Mouse (Mus musculus): ENCODE results near the gene Ccdc148. TPM values are rescaled to one million over a fixed set of nuclear protein-coding genes. Genes with fewer than 3 reads are reported as not detected.

Ccdc148 gene
- polyA plus RNA-seq, 1 experiment from 2014 or later = 8.0 TPM

GRCm38 (mm10) chr2:58844499-58844898, 316.0 kb downstream of the Ccdc148 start:
- no peaks in the 10 kb centered on the region for H3K36me3 ChIP-seq (ENCODE audit: control insufficient read depth, insufficient read depth, low read length)
- WGBS = 23% methylated on average over 10 of the region's 10 CpGs
- peak overlapping the region; percentile 25; the same call in 1 of the 2 replicates for H3K4me2 ChIP-seq (ENCODE audit: low read length)
- H3K4me3 ChIP-seq (ENCODE audit: low read depth, low read length) = no peak overlapping the region
- 0 out of 2 replicates have a peak, but pooled peaks have one; percentile 31 for ATAC-seq
- H3K9me3 ChIP-seq (replicated peaks; ENCODE audit: control insufficient read depth, low read length, poor library complexity, severe bottlenecking) = no peaks in the 10 kb centered on the region; the same call in 1 of the 2 replicates
- H3K4me1 ChIP-seq (ENCODE audit: control insufficient read depth, insufficient read depth, low read length) = no peaks in the 10 kb centered on the region
- no peak overlapping the region for H3K9ac ChIP-seq (ENCODE audit: low read depth, low read length)
- H3K27ac ChIP-seq (ENCODE audit: low read length) = no peak overlapping the region
- H3K27me3 ChIP-seq (ENCODE audit: control insufficient read depth, insufficient read depth, low read depth, low read length) = no peaks in the 10 kb centered on the region

- Histone ChIP-seq H3K4me3 (ENCODE audit: low read depth, low read length) (no peak overlapping the region), H3K9me3 (replicated peaks; ENCODE audit: control insufficient read depth, low read length, poor library complexity, severe bottlenecking) (no peaks in the 10 kb centered on the region; the same call in 1 of the 2 replicates), H3K36me3 (ENCODE audit: control insufficient read depth, insufficient read depth, low read length) (no peaks in the 10 kb centered on the region), H3K4me1 (ENCODE audit: control insufficient read depth, insufficient read depth, low read length) (no peaks in the 10 kb centered on the region), H3K4me2 (ENCODE audit: low read length) (no peak overlapping the region), H3K9ac (ENCODE audit: low read depth, low read length) (no peak overlapping the region), H3K27ac (ENCODE audit: low read length) (no peak overlapping the region), H3K27me3 (ENCODE audit: control insufficient read depth, insufficient read depth, low read depth, low read length) (no peaks in the 10 kb centered on the region)
- no peak for ATAC-seq
- WGBS = 91% methylated on average over 4 of the region's 4 CpGs
These were observed 318.0 kb downstream of the Ccdc148 start for GRCm38 (mm10) chr2:58842443-58842842.

- Histone ChIP-seq H3K9me3 (replicated peaks; ENCODE audit: control insufficient read depth, low read length, poor library complexity, severe bottlenecking) (no peaks in the 10 kb centered on the region; the same call in 1 of the 2 replicates), H3K4me3 (ENCODE audit: low read depth, low read length) (no peak overlapping the region), H3K36me3 (ENCODE audit: control insufficient read depth, insufficient read depth, low read length) (no peaks in the 10 kb centered on the region), H3K9ac (ENCODE audit: low read depth, low read length) (no peak overlapping the region), H3K4me1 (ENCODE audit: control insufficient read depth, insufficient read depth, low read length) (no peaks in the 10 kb centered on the region), H3K4me2 (ENCODE audit: low read length) (no peak overlapping the region), H3K27ac (ENCODE audit: low read length) (no peak overlapping the region), H3K27me3 (ENCODE audit: control insufficient read depth, insufficient read depth, low read depth, low read length) (no peaks in the 10 kb centered on the region)
- no peak for ATAC-seq
- 88% methylated on average over 3 of the region's 3 CpGs for WGBS
These were observed 319.5 kb downstream of the Ccdc148 start for GRCm38 (mm10) chr2:58841021-58841420.

GRCm38 (mm10) chr2:58832253-58832980, 328.1 kb downstream of the Ccdc148 start:
- H3K36me3 ChIP-seq (ENCODE audit: control insufficient read depth, insufficient read depth, low read length) = no peaks in the 10 kb centered on the region
- WGBS = 91% methylated on average over 20 of the region's 20 CpGs
- H3K4me1 ChIP-seq (ENCODE audit: control insufficient read depth, insufficient read depth, low read length) = peaks cover 3% of the 10 kb centered on the region; the same call in 1 of the 2 replicates
- H3K27me3 ChIP-seq (ENCODE audit: control insufficient read depth, insufficient read depth, low read depth, low read length) = no peaks in the 10 kb centered on the region
- H3K27ac ChIP-seq (ENCODE audit: low read length) = no peak overlapping the region
- no peak overlapping the region for H3K4me2 ChIP-seq (ENCODE audit: low read length)
- H3K9ac ChIP-seq (ENCODE audit: low read depth, low read length) = no peak overlapping the region
- H3K9me3 ChIP-seq (replicated peaks; ENCODE audit: control insufficient read depth, low read length, poor library complexity, severe bottlenecking) = no peaks in the 10 kb centered on the region
- no peak overlapping the region for H3K4me3 ChIP-seq (ENCODE audit: low read depth, low read length)
- ATAC-seq = no peak

- Histone ChIP-seq H3K27ac (ENCODE audit: low read length) (no peak overlapping the region), H3K36me3 (ENCODE audit: control insufficient read depth, insufficient read depth, low read length) (no peaks in the 10 kb centered on the region), H3K4me2 (ENCODE audit: low read length) (no peak overlapping the region), H3K27me3 (ENCODE audit: control insufficient read depth, insufficient read depth, low read depth, low read length) (no peaks in the 10 kb centered on the region), H3K4me3 (ENCODE audit: low read depth, low read length) (no peak overlapping the region), H3K9me3 (replicated peaks; ENCODE audit: control insufficient read depth, low read length, poor library complexity, severe bottlenecking) (no peaks in the 10 kb centered on the region), H3K9ac (ENCODE audit: low read depth, low read length) (no peak overlapping the region), H3K4me1 (ENCODE audit: control insufficient read depth, insufficient read depth, low read length) (peaks cover 3% of the 10 kb centered on the region; the same call in 1 of the 2 replicates)
- ATAC-seq = peak; percentile 92
- 60% methylated on average over 7 of the region's 7 CpGs for WGBS
These were observed 330.3 kb downstream of the Ccdc148 start for GRCm38 (mm10) chr2:58829981-58830742.

- Histone ChIP-seq H3K27ac (ENCODE audit: low read length) (no peak overlapping the region), H3K4me2 (ENCODE audit: low read length) (no peak overlapping the region), H3K4me1 (ENCODE audit: control insufficient read depth, insufficient read depth, low read length) (peaks cover 3% of the 10 kb centered on the region; the same call in 1 of the 2 replicates), H3K4me3 (ENCODE audit: low read depth, low read length) (no peak overlapping the region), H3K9me3 (replicated peaks; ENCODE audit: control insufficient read depth, low read length, poor library complexity, severe bottlenecking) (no peaks in the 10 kb centered on the region), H3K36me3 (ENCODE audit: control insufficient read depth, insufficient read depth, low read length) (no peaks in the 10 kb centered on the region), H3K27me3 (ENCODE audit: control insufficient read depth, insufficient read depth, low read depth, low read length) (no peaks in the 10 kb centered on the region), H3K9ac (ENCODE audit: low read depth, low read length) (no peak overlapping the region)
- WGBS = 69% methylated on average over 3 of the region's 3 CpGs
- ATAC-seq = no peak
These were observed 331.4 kb downstream of the Ccdc148 start for GRCm38 (mm10) chr2:58828910-58829600.

- ATAC-seq = no peak
- Histone ChIP-seq H3K4me1 (ENCODE audit: control insufficient read depth, insufficient read depth, low read length) (no peaks in the 10 kb centered on the region), H3K36me3 (ENCODE audit: control insufficient read depth, insufficient read depth, low read length) (no peaks in the 10 kb centered on the region), H3K9ac (ENCODE audit: low read depth, low read length) (no peak overlapping the region), H3K4me2 (ENCODE audit: low read length) (no peak overlapping the region), H3K4me3 (ENCODE audit: low read depth, low read length) (no peak overlapping the region), H3K9me3 (replicated peaks; ENCODE audit: control insufficient read depth, low read length, poor library complexity, severe bottlenecking) (no peaks in the 10 kb centered on the region), H3K27me3 (ENCODE audit: control insufficient read depth, insufficient read depth, low read depth, low read length) (no peaks in the 10 kb centered on the region), H3K27ac (ENCODE audit: low read length) (no peak overlapping the region)
- 12% methylated on average over 2 of the region's 2 CpGs for WGBS
These were observed 347.5 kb downstream of the Ccdc148 start for GRCm38 (mm10) chr2:58812941-58813340.

GRCm38 (mm10) chr2:58799623-58800022, 360.9 kb downstream of the Ccdc148 start:
- 91% methylated on average over 5 of the region's 5 CpGs for WGBS
- Histone ChIP-seq H3K4me1 (ENCODE audit: control insufficient read depth, insufficient read depth, low read length) (no peaks in the 10 kb centered on the region), H3K4me3 (ENCODE audit: low read depth, low read length) (no peak overlapping the region), H3K4me2 (ENCODE audit: low read length) (no peak overlapping the region), H3K27ac (ENCODE audit: low read length) (no peak overlapping the region), H3K36me3 (ENCODE audit: control insufficient read depth, insufficient read depth, low read length) (no peaks in the 10 kb centered on the region), H3K9ac (ENCODE audit: low read depth, low read length) (no peak overlapping the region), H3K9me3 (replicated peaks; ENCODE audit: control insufficient read depth, low read length, poor library complexity, severe bottlenecking) (no peaks in the 10 kb centered on the region), H3K27me3 (ENCODE audit: control insufficient read depth, insufficient read depth, low read depth, low read length) (no peaks in the 10 kb centered on the region)
- ATAC-seq = no peak

Data from midbrain, embryonic 16.5 days (tissue).